Mouse (Mus musculus): ENCODE results near the gene Arsb. TPM values are rescaled to one million over a fixed set of nuclear protein-coding genes. Genes with fewer than 3 reads are reported as not detected.

Arsb gene
- total and polyA plus RNA-seq, 3 experiments = 4.6 to 9.6 (median 5.7) TPM

DNA sequence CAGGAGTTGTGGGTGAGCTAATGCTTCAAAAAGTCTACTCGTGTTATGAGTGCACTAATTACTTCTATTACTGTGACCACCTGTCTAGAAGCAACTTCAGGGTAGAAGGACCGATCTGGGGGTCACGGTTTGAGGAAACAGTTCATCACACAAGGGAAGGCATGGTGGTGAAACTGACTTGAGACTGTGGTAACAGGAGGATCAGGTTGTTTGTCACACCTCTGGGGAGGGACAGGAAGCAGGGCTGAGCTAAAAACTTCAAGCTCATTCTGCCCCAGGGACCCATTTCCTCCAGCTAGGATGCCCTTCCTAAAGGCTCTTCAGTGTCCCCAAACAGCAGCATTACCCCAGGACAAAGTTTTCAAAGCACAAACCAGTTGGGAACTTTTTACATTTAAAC is 8.6 kb upstream of the Arsb start:
- WGBS = 81% methylated on average over 3 of the region's 3 CpGs
- Histone ChIP-seq H3K27me3 (ENCODE audit: control insufficient read depth, insufficient read depth, low read length) (no peaks in the 10 kb centered on the region), H3K36me3 (ENCODE audit: control insufficient read depth, insufficient read depth, low read length) (no peaks in the 10 kb centered on the region), H3K4me3 (no peak overlapping the region), H3K27ac (no peak overlapping the region), H3K4me1 (ENCODE audit: control insufficient read depth, insufficient read depth, low read length) (no peaks in the 10 kb centered on the region), H3K79me2 (replicated peaks; ENCODE audit: control insufficient read depth, insufficient read depth, low read length) (no peaks in the 10 kb centered on the region), H3K9ac (ENCODE audit: low read depth, low read length) (no peak overlapping the region)
- no peak for DNase-seq
- intact Hi-C loops (cut with DNase I) = no loop called here
- TF ChIP-seq CTCF (IDR thresholded peaks at IDR 0.05) (no peak), POLR2A (IDR thresholded peaks at IDR 0.05; ENCODE audit: insufficient read depth, low read depth, low read length) (no peak), EP300 (IDR thresholded peaks at IDR 0.05; ENCODE audit: insufficient read depth, low read depth, low read length) (no peak)

GRCm38 (mm10) chr13:93764321-93764973 is 7.0 kb upstream of the Arsb start:
- intact Hi-C loops (cut with DNase I) = no loop called here
- 75% methylated on average over 13 of the region's 13 CpGs for WGBS
- H3K79me2 ChIP-seq (replicated peaks; ENCODE audit: control insufficient read depth, insufficient read depth, low read length) = no peaks in the 10 kb centered on the region
- no peak for DNase-seq
- no peaks in the 10 kb centered on the region for H3K36me3 ChIP-seq (ENCODE audit: control insufficient read depth, insufficient read depth, low read length)
- no peak overlapping the region for H3K27ac ChIP-seq
- no peaks in the 10 kb centered on the region for H3K4me1 ChIP-seq (ENCODE audit: control insufficient read depth, insufficient read depth, low read length)
- no peak overlapping the region for H3K9ac ChIP-seq (ENCODE audit: low read depth, low read length)
- TF ChIP-seq CTCF (IDR thresholded peaks at IDR 0.05) (no peak), EP300 (IDR thresholded peaks at IDR 0.05; ENCODE audit: insufficient read depth, low read depth, low read length) (no peak), POLR2A (IDR thresholded peaks at IDR 0.05; ENCODE audit: insufficient read depth, low read depth, low read length) (no peak)
- H3K4me3 ChIP-seq = no peak overlapping the region
- H3K27me3 ChIP-seq (ENCODE audit: control insufficient read depth, insufficient read depth, low read length) = no peaks in the 10 kb centered on the region

DNA sequence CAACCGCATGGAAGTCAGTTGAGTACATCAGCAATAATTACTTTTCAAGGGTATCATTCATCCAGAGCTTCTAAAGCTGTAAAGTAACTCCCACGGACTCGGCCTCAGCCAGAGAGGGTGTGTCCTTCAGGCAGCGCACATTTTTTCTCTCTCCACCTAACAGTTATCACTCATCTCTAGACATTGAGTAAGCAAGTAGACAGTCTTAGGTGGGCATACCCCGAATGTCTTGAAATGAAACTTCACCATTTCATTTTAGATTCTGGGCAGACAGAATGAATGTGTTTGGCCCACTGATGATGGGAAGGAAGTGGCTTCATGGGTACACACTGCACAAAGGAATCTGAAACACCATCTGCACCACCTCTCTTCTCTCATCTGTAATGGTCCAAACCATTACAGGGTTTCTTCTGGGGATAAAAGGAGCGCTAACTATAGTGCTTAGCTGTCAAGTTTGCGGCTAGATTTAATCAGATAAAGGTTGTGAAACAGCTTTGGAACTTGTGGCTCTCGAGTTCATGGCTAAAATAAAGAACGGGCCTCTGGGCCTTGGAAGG is 321 bp upstream of the Arsb start:
- H3K4me1 ChIP-seq (ENCODE audit: control insufficient read depth, insufficient read depth, low read length) = peaks cover 2% of the 10 kb centered on the region
- no peaks in the 10 kb centered on the region for H3K79me2 ChIP-seq (replicated peaks; ENCODE audit: control insufficient read depth, insufficient read depth, low read length)
- H3K36me3 ChIP-seq (ENCODE audit: control insufficient read depth, insufficient read depth, low read length) = no peaks in the 10 kb centered on the region
- WGBS = 36% methylated on average over 9 of the region's 9 CpGs
- no peaks in the 10 kb centered on the region for H3K27me3 ChIP-seq (ENCODE audit: control insufficient read depth, insufficient read depth, low read length)
- intact Hi-C loops (cut with DNase I) = loop anchor here (5.0 kb wide), 2 partner anchors 161 to 586 kb away; partner anchors contain the start of gene Ap3b1
- TF ChIP-seq EP300 (IDR thresholded peaks at IDR 0.05; ENCODE audit: insufficient read depth, low read depth, low read length) (no peak), CTCF (IDR thresholded peaks at IDR 0.05) (no peak), POLR2A (IDR thresholded peaks at IDR 0.05; ENCODE audit: insufficient read depth, low read depth, low read length) (no peak)
- peak overlapping the region; percentile 97 for H3K9ac ChIP-seq (ENCODE audit: low read depth, low read length)
- H3K4me3 ChIP-seq = peak overlapping the region; percentile 74
- peak overlapping the region; percentile 93 for H3K27ac ChIP-seq
- no peak for DNase-seq

DNA sequence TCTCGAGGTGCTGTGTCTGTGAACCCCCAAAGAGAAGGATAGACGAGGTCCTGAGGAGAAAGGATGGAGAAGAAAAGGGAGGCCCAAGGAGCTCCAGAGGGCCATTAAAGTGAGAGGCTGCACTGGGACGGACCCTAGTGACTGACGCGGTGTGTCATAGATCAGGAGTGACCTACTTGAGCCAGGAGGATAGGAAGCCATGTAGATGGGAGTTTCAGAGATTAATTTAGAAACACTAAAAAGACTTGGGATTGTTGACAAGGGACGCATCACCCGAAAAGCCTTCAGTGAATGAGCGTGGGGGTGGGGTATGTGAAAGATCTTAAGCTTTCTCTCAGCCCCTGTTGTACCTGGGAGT is 828 bp downstream of the Arsb start:
- TF ChIP-seq CTCF (IDR thresholded peaks at IDR 0.05) (no peak; the same call in 1 of the 2 replicates), POLR2A (IDR thresholded peaks at IDR 0.05; ENCODE audit: insufficient read depth, low read depth, low read length) (no peak), EP300 (IDR thresholded peaks at IDR 0.05; ENCODE audit: insufficient read depth, low read depth, low read length) (no peak)
- peak overlapping the region; percentile 97 for H3K9ac ChIP-seq (ENCODE audit: low read depth, low read length)
- H3K27ac ChIP-seq = peak overlapping the region; percentile 93
- peaks cover 2% of the 10 kb centered on the region for H3K4me1 ChIP-seq (ENCODE audit: control insufficient read depth, insufficient read depth, low read length)
- intact Hi-C loops (cut with DNase I) = loop anchor here (5.0 kb wide), 2 partner anchors 160 to 585 kb away; partner anchors contain the start of gene Ap3b1
- peak overlapping the region; percentile 74 for H3K4me3 ChIP-seq
- H3K27me3 ChIP-seq (ENCODE audit: control insufficient read depth, insufficient read depth, low read length) = no peaks in the 10 kb centered on the region
- 12% methylated on average over 8 of the region's 8 CpGs for WGBS
- no peaks in the 10 kb centered on the region for H3K79me2 ChIP-seq (replicated peaks; ENCODE audit: control insufficient read depth, insufficient read depth, low read length)
- no peak for DNase-seq
- H3K36me3 ChIP-seq (ENCODE audit: control insufficient read depth, insufficient read depth, low read length) = no peaks in the 10 kb centered on the region

DNA sequence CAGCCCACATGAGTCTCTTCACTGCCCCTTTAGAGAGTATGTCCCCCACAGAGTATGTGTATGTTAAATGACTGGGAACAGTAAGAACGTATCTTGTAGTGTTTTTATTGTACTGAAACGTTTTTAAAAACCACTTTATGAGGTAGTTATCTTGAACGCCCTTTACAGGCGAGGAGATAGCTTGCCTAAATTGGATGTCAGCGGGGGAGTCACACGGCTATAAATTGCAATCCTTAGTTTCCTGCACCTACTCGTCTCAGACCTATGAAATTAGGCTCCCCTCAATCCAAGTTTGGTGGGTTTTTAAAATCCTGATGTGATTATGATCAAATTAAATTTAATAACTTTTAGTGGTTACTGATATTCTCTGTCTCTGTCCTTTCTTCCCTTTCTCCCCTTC is 1.4 kb downstream of the Arsb start:
- Histone ChIP-seq H3K27ac (peak overlapping the region; percentile 93; the same call in 1 of the 2 replicates), H3K79me2 (replicated peaks; ENCODE audit: control insufficient read depth, insufficient read depth, low read length) (no peaks in the 10 kb centered on the region), H3K9ac (ENCODE audit: low read depth, low read length) (no peak overlapping the region), H3K27me3 (ENCODE audit: control insufficient read depth, insufficient read depth, low read length) (no peaks in the 10 kb centered on the region), H3K4me3 (no peak overlapping the region; the same call in 1 of the 2 replicates), H3K36me3 (ENCODE audit: control insufficient read depth, insufficient read depth, low read length) (no peaks in the 10 kb centered on the region), H3K4me1 (ENCODE audit: control insufficient read depth, insufficient read depth, low read length) (peaks cover 2% of the 10 kb centered on the region)
- intact Hi-C loops (cut with DNase I) = loop anchor here (5.0 kb wide), 2 partner anchors 159 to 584 kb away; partner anchors contain the start of gene Ap3b1
- DNase-seq = no peak
- TF ChIP-seq POLR2A (IDR thresholded peaks at IDR 0.05; ENCODE audit: insufficient read depth, low read depth, low read length) = no peak
- no peak for TF ChIP-seq EP300 (IDR thresholded peaks at IDR 0.05; ENCODE audit: insufficient read depth, low read depth, low read length)
- TF ChIP-seq CTCF (IDR thresholded peaks at IDR 0.05) = no peak
- WGBS = 60% methylated on average over 7 of the region's 7 CpGs

DNA sequence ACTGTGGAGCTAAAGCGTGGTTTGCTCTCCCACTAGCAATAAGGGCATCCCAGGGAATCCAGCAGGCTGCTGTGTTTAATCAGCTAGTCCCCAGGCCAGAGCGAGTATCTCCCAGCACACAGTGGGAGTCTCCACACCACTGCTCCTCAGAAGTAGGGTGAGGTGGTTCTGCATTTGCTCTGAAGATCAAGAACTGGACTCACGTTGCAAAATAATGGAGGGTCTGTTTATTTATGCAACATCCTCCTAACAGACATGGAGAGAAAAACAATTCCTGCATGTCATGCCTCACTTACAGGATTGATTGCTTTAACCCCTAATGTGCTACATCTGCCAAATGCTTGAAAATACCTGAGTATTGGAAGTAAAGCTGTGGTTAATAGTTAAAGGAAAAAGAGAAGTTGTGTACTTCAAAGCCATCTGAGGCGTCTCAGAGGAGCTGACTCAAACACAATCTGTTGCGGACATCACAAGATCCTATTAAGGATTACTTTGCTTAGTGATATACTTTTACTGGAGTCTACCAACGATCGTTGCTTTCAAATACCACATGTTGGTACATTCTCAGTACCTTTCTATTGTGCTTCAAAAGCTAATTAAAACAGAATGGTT is 2.4 kb downstream of the Arsb start:
- WGBS = 79% methylated on average over 7 of the region's 7 CpGs
- intact Hi-C loops (cut with DNase I) = loop anchor here (5.0 kb wide), 2 partner anchors 158 to 583 kb away; partner anchors contain the start of gene Ap3b1
- H3K4me3 ChIP-seq = no peak overlapping the region
- H3K27ac ChIP-seq = no peak overlapping the region
- H3K79me2 ChIP-seq (replicated peaks; ENCODE audit: control insufficient read depth, insufficient read depth, low read length) = no peaks in the 10 kb centered on the region
- no peaks in the 10 kb centered on the region for H3K27me3 ChIP-seq (ENCODE audit: control insufficient read depth, insufficient read depth, low read length)
- H3K36me3 ChIP-seq (ENCODE audit: control insufficient read depth, insufficient read depth, low read length) = no peaks in the 10 kb centered on the region
- no peak for DNase-seq
- TF ChIP-seq POLR2A (IDR thresholded peaks at IDR 0.05; ENCODE audit: insufficient read depth, low read depth, low read length) (no peak), CTCF (IDR thresholded peaks at IDR 0.05) (no peak), EP300 (IDR thresholded peaks at IDR 0.05; ENCODE audit: insufficient read depth, low read depth, low read length) (no peak)
- H3K9ac ChIP-seq (ENCODE audit: low read depth, low read length) = no peak overlapping the region
- peaks cover 2% of the 10 kb centered on the region for H3K4me1 ChIP-seq (ENCODE audit: control insufficient read depth, insufficient read depth, low read length)

Data from heart, adult 2 months (tissue).